Mouse (Mus musculus) kidney, postnatal 0 days (tissue): ENCODE data around the gene Ckap2. TPM values are rescaled to one million over a fixed set of nuclear protein-coding genes. Genes with fewer than 3 reads are reported as not detected.

ENCODE experiments used
- ATAC-seq: fragments of 200-750 bp; cut with Nextera tagmentation; replicated peaks from 2 replicates; pipeline ENCODE4 v1.8.0; 2017; ENCODE audit warnings: low read depth, moderate number of reproducible peaks, moderate TSS enrichment, moderate library complexity; ENCODE audit not compliant: low FRiP score
- DNase-seq: peaks from one replicate; pipeline ENCODE4 v3.0.0-alpha.2; 2016; ENCODE audit warnings: low spot score
- H3K27ac ChIP-seq: fragments of 300-500 bp; sonication (generic); 2 replicates; pipeline ENCODE4 v1.5.1; 2014; ENCODE audit warnings: mild to moderate bottlenecking
- H3K27me3 ChIP-seq: fragments of 300-500 bp; sonication (generic); 2 replicates; pipeline ENCODE4 v1.6.1; 2014; ENCODE audit warnings: low read length, mixed read lengths; ENCODE audit not compliant: insufficient read depth
- H3K36me3 ChIP-seq: fragments of 300-500 bp; sonication (generic); 2 replicates; pipeline ENCODE4 v1.6.1; 2014; ENCODE audit warnings: low read length, mixed read lengths; ENCODE audit not compliant: insufficient read depth
- H3K4me1 ChIP-seq: fragments of 300-500 bp; sonication (generic); replicated peaks from 2 replicates; pipeline ENCODE4 v1.6.1; 2014; ENCODE audit warnings: antibody characterized with exemption, low read length, mixed read lengths; ENCODE audit not compliant: insufficient read depth
- H3K4me2 ChIP-seq: fragments of 300-500 bp; sonication (generic); 2 replicates; pipeline ENCODE4 v1.6.1; 2014; ENCODE audit warnings: mild to moderate bottlenecking, low read length, moderate library complexity, mixed read lengths
- H3K4me3 ChIP-seq: fragments of 300-500 bp; sonication (generic); replicated peaks from 2 replicates; pipeline ENCODE4 v1.5.1; 2014; ENCODE audit warnings: low read depth, low read length
- H3K9ac ChIP-seq: fragments of 300-500 bp; sonication (generic); 2 replicates; pipeline ENCODE4 v1.6.1; 2014; ENCODE audit warnings: low read depth, low read length
- H3K9me3 ChIP-seq: fragments of 300-500 bp; sonication (generic); replicated peaks from 2 replicates; pipeline ENCODE4 v1.6.1; 2016; ENCODE audit warnings: low read length, inconsistent platforms, mixed read lengths
- CTCF ChIP-seq: IDR thresholded peaks from 2 replicates; pipeline ENCODE4 v1.5.1; 2016; ENCODE audit warnings: antibody characterized with exemption, low read depth, mild to moderate bottlenecking, moderate library complexity
- WGBS: fragments of 180-500 bp; shearing (Covaris S2); extraction: QIAGEN DNeasy Blood & Tissue Kit; methylation state at CpG from one replicate; pipeline ENCODE4 v1.1.7; 2014; 5-methylcytosine and 5-hydroxymethylcytosine counted together
- polyA plus RNA-seq: library from polyadenylated mRNA; unstranded; fragments of >200 nt; fragmentation: Nextera tagmentation; extraction: Ambion mirVana; gene quantifications from 2 replicates; pipeline ENCODE4 v1.2.1, GENCODE M21; 2015

The Ckap2 gene
- polyA plus RNA-seq, result 22.4 and 23.3 TPM in 2 replicates

DNA sequence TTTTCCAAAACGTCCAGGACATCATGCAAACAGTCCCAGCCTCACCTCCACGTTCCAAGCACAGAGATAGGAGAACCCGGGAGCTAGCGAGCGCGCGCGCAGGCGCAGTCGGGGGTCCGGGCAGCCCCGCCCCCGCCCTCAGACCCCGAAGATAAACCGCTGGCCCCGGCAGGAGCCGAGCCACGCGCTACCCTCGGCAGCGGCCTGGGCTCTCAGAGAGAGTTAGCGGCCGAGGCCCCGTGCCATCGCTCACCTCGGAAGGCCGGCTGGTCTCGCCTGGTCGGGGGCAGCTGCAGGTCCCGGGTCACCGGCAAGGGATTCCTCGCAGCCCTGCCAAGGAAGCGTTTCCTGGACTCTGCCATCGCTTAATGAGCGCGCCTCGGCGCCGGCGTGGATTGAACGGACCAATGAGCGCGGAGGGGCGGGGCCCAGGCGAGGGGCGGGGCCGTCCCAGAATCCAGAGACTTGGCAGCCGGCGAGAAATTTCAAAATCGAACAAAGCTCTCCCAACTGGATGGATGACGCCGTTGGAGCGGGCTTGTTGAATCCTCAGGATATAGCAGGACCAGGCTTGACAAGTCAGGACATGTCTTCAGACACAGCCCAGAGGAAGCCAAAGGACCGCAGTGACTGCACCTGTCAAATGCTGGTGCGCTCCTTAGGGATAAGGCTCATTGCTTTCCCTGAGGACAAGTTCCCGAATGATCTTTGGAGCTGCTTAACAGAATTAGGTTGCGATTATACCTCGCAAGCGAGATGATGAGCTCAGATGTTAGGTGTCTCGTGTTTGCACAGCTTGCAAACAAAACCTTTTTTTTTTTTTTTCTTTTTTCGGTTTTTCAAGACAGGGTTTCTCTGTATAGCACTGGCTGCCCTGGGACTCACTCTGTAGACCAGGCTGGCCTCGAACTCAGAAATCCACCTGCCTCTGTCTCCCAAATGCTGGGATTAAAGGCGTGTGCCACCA, at the start of gene Ckap2:
Ckap2 (minus strand) TSS at position 389 of the 967 bp plus-strand sequence.
- 2% methylated on average over 62 of the region's 63 CpGs for WGBS
- peak within 1 kb of the TSS; percentile 56 for H3K9ac ChIP-seq
- peak within 1 kb of the TSS; percentile 51; the same call in 1 of the 2 replicates for H3K27ac ChIP-seq
- H3K4me3 ChIP-seq, result peak within 1 kb of the TSS; percentile 64
- H3K4me2 ChIP-seq, result peak within 1 kb of the TSS; percentile 81
- DNase-seq (peak; percentile 95), ATAC-seq (peak; percentile 97)
- H3K4me1 ChIP-seq, result 0 out of 2 replicates have a peak, but pooled peaks cover 4% of the 10 kb centered on the region
- no peak for TF ChIP-seq CTCF
- no peaks in the 10 kb centered on the region for H3K36me3 ChIP-seq
- no peaks in the 10 kb centered on the region for H3K9me3 ChIP-seq
- no peaks in the 10 kb centered on the region for H3K27me3 ChIP-seq

DNA sequence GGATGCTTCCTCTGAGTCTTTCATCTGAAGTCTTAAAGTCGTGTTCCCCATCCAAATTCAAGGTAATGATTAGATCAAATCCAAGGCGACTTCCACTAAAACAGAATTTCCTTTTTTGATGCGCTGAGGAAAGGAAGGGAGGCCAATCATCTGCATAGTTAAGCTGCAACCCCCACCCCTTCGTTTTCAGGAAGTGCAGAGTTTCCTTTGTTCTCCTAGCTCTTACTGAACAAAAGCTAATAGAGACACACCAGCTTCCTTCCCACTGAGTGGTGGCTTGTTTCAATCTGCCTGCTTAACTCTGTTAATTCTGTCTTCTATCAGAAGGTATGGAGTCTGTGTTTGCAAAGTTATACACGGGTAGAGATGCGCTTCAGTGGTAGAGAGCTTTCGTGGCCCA, 43.0 kb upstream of the Ckap2 start:
- ATAC-seq (no peak), DNase-seq (peak; percentile 59)
- 42% methylated on average over 7 of the region's 7 CpGs for WGBS
- TF ChIP-seq CTCF, result no peak
- H3K27me3 ChIP-seq, result no peaks in the 10 kb centered on the region
- peak overlapping the region; percentile 48 for H3K4me3 ChIP-seq
- no peak overlapping the region for H3K9ac ChIP-seq
- no peaks in the 10 kb centered on the region for H3K9me3 ChIP-seq
- peak overlapping the region; percentile 89 for H3K4me2 ChIP-seq
- no peaks in the 10 kb centered on the region for H3K36me3 ChIP-seq
- no peaks in the 10 kb centered on the region for H3K4me1 ChIP-seq
- peak overlapping the region; percentile 70 for H3K27ac ChIP-seq

GRCm38 (mm10) chr8:22227061-22227877, 41.6 kb upstream of the Ckap2 start, which contains the start of gene Thsd1:
TSS of gene Thsd1 (plus strand) at chr8:22227313.
- Histone ChIP-seq H3K4me2 (peak within 1 kb of the TSS; percentile 89), H3K9me3 (no peaks in the 10 kb centered on the region), H3K4me1 (no peaks in the 10 kb centered on the region), H3K4me3 (peak within 1 kb of the TSS; percentile 48), H3K36me3 (no peaks in the 10 kb centered on the region), H3K27me3 (no peaks in the 10 kb centered on the region), H3K27ac (peak within 1 kb of the TSS; percentile 70), H3K9ac (peak within 1 kb of the TSS; percentile 53)
- under 1% methylated on average over 39 of the region's 39 CpGs for WGBS
- TF ChIP-seq CTCF, result no peak
- ATAC-seq (peak; percentile 88), DNase-seq (peak; percentile 79)

- no peak overlapping the region for H3K9ac ChIP-seq
- H3K4me2 ChIP-seq, result peak overlapping the region; percentile 89; the same call in 1 of the 2 replicates
- no peaks in the 10 kb centered on the region for H3K4me1 ChIP-seq
- DNase-seq (no peak), ATAC-seq (no peak)
- H3K27me3 ChIP-seq, result no peaks in the 10 kb centered on the region
- no peak overlapping the region for H3K4me3 ChIP-seq
- 0 out of 2 replicates have a peak overlapping the region, but pooled peaks have one; percentile 4 for H3K27ac ChIP-seq
- 0 out of 2 replicates have a peak, but pooled peaks cover 2% of the 10 kb centered on the region for H3K36me3 ChIP-seq
- WGBS, result 54% methylated on average over 8 of the region's 8 CpGs
- H3K9me3 ChIP-seq, result no peaks in the 10 kb centered on the region
- TF ChIP-seq CTCF, result no peak
Measured at GRCm38 (mm10) chr8:22226361-22226760, 40.7 kb upstream of the Ckap2 start.

DNA sequence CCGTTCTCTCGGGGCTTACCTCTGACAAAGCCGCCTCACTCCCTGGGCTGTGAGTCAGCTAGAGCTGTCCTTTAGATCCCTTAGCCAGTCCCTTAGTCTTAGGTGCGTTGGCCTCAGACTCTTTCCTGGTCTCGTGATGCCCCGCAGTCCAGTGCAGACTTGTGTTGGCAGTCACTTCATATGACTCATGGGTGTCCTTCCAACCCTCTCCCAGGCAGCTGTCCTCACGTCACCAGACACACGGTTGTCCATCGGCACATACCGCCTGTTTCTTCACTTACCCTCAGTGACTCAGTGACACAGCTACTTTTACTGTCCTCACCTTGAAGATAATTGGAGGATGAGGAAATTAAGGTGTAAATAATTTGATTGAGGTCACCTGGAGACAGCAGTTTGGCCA, 29.2 kb upstream of the Ckap2 start:
- H3K27me3 ChIP-seq, result no peaks in the 10 kb centered on the region
- DNase-seq (no peak), ATAC-seq (no peak)
- no peak overlapping the region for H3K4me2 ChIP-seq
- 99% methylated on average over 10 of the region's 10 CpGs for WGBS
- H3K9me3 ChIP-seq, result no peaks in the 10 kb centered on the region
- no peak overlapping the region for H3K9ac ChIP-seq
- no peaks in the 10 kb centered on the region for H3K4me1 ChIP-seq
- peaks cover 44% of the 10 kb centered on the region for H3K36me3 ChIP-seq
- H3K4me3 ChIP-seq, result no peak overlapping the region
- TF ChIP-seq CTCF, result no peak
- H3K27ac ChIP-seq, result no peak overlapping the region

DNA sequence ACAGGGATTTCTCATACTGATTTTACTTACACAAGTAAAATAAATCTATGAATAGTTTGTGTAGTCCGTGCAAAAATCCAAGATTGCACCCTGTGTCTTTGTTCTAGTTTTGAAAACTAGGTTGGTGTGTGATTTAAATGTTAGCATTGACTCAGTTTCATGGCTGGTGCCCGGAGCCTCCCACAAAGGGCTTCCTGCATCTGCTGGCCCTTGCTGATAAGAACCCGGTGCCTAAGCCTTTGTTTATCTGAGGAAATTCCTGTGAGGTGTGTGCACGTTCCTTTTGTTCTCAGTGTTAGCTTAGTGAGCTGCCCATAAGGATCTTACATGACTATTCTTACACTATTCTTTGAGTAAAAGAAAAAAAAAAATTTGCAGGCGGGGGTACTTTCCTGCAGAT, 23.4 kb upstream of the Ckap2 start:
- Histone ChIP-seq H3K9me3 (no peaks in the 10 kb centered on the region), H3K9ac (no peak overlapping the region), H3K4me2 (no peak overlapping the region), H3K27ac (no peak overlapping the region), H3K36me3 (peaks cover 42% of the 10 kb centered on the region), H3K4me1 (no peaks in the 10 kb centered on the region), H3K4me3 (no peak overlapping the region), H3K27me3 (no peaks in the 10 kb centered on the region)
- DNase-seq, result peak; percentile 32
- TF ChIP-seq CTCF, result no peak
- ATAC-seq, result no peak
- WGBS, result 61% methylated on average over 5 of the region's 5 CpGs
